Mouse (Mus musculus) cerebellum, adult 8-10 months (tissue): ENCODE measurements around the gene Plod3.
A peak's percentile ranks its signal among the peaks of the same experiment; 100 is the strongest.
"Not testable (repeated sequence)": the region's sequence is repeated elsewhere in the genome, so short reads cannot be mapped to it uniquely, and the experiment has no call there.

Experiments used
- DNase-seq: peaks from one replicate; pipeline ENCODE4 v3.0.0; 2022

Plod3 gene

GRCm38 (mm10) chr5:136986695-136987137 is at the start of gene Plod3:
Gene Plod3, plus strand, starts transcription at chr5:136987019.
- DNase-seq, result peak; percentile 95

GRCm38 (mm10) chr5:136937621-136938020 is 49.2 kb upstream of the Plod3 start:
- DNase-seq, result no peak

GRCm38 (mm10) chr5:136939284-136939683 is 47.5 kb upstream of the Plod3 start:
- DNase-seq, result no peak

GRCm38 (mm10) chr5:136940029-136940428 is 46.8 kb upstream of the Plod3 start:
- not testable (repeated sequence) for DNase-seq

- DNase-seq, result no peak
Measured at GRCm38 (mm10) chr5:136940845-136941560, 45.8 kb upstream of the Plod3 start.

GRCm38 (mm10) chr5:136942781-136943180 is 44.0 kb upstream of the Plod3 start:
- no peak for DNase-seq

- no peak for DNase-seq
Measured at GRCm38 (mm10) chr5:136943382-136943781, 43.4 kb upstream of the Plod3 start.

GRCm38 (mm10) chr5:136945084-136945483 is 41.7 kb upstream of the Plod3 start:
- no peak for DNase-seq

- DNase-seq, result no peak
Measured at GRCm38 (mm10) chr5:136947874-136948273, 38.9 kb upstream of the Plod3 start.

GRCm38 (mm10) chr5:136949551-136950336 is 37.1 kb upstream of the Plod3 start:
- DNase-seq, result not testable (repeated sequence)

GRCm38 (mm10) chr5:136950521-136950920 is 36.3 kb upstream of the Plod3 start:
- DNase-seq, result no peak

GRCm38 (mm10) chr5:136952153-136952552 is 34.7 kb upstream of the Plod3 start:
- DNase-seq, result no peak

GRCm38 (mm10) chr5:136953015-136953414 is 33.8 kb upstream of the Plod3 start, which contains the start of gene Fis1:
Gene Fis1, plus strand, starts transcription at chr5:136953275.
- peak; percentile 94 for DNase-seq

- no peak for DNase-seq
Measured at GRCm38 (mm10) chr5:136953440-136953951, 33.3 kb upstream of the Plod3 start.

- no peak for DNase-seq
Measured at GRCm38 (mm10) chr5:136955622-136956021, 31.2 kb upstream of the Plod3 start.

GRCm38 (mm10) chr5:136957250-136957649 is 29.6 kb upstream of the Plod3 start:
- DNase-seq, result no peak

- DNase-seq, result no peak
Measured at GRCm38 (mm10) chr5:136958991-136959605, 27.7 kb upstream of the Plod3 start.

GRCm38 (mm10) chr5:136960053-136960452 is 26.8 kb upstream of the Plod3 start:
- no peak for DNase-seq

- DNase-seq, result no peak
Measured at GRCm38 (mm10) chr5:136961334-136961982, 25.4 kb upstream of the Plod3 start.

GRCm38 (mm10) chr5:136961983-136962461 is 24.8 kb upstream of the Plod3 start:
- peak; percentile 92 for DNase-seq

- peak; percentile 82 for DNase-seq
Measured at GRCm38 (mm10) chr5:136962501-136962900, 24.3 kb upstream of the Plod3 start.

- no peak for DNase-seq
Measured at GRCm38 (mm10) chr5:136962966-136963540, 23.8 kb upstream of the Plod3 start.
